Mouse (Mus musculus) B cell, adult 2 months (primary cell): ENCODE data around the gene Usp35.

Source experiments
- DNase-seq, 2 experiments: peaks; one replicate each; pipeline ENCODE4 v3.0.0; 2022

The Usp35 gene

GRCm38 (mm10) chr7:97346111-97346821 lies 14.4 kb upstream of the Usp35 start:
- DNase-seq: no peak

GRCm38 (mm10) chr7:97345229-97345871 lies 13.5 kb upstream of the Usp35 start:
- no peak for DNase-seq

- no peak for DNase-seq
Measured at GRCm38 (mm10) chr7:97344655-97345054, 12.8 kb upstream of the Usp35 start.

GRCm38 (mm10) chr7:97342961-97343360 lies 11.1 kb upstream of the Usp35 start:
- DNase-seq: no peak

- DNase-seq: no peak
Measured at GRCm38 (mm10) chr7:97340907-97341849, 9.4 kb upstream of the Usp35 start.

GRCm38 (mm10) chr7:97339623-97340022 lies 7.8 kb upstream of the Usp35 start:
- no peak for DNase-seq

- DNase-seq: no peak
Measured at GRCm38 (mm10) chr7:97338593-97338992, 6.8 kb upstream of the Usp35 start.

GRCm38 (mm10) chr7:97336678-97337077 lies 4.9 kb upstream of the Usp35 start:
- DNase-seq: peak in 1 of 2 experiments; percentile 13

- DNase-seq: no peak
Measured at GRCm38 (mm10) chr7:97334406-97334805, 2.6 kb upstream of the Usp35 start.

- DNase-seq: no peak
Measured at GRCm38 (mm10) chr7:97333113-97333898, 1.5 kb upstream of the Usp35 start.

- DNase-seq: no peak
Measured at GRCm38 (mm10) chr7:97332667-97333041, 834 bp upstream of the Usp35 start.

- peak; percentile 4 to 10 for DNase-seq
Measured at GRCm38 (mm10) chr7:97330931-97331645, 732 bp downstream of the Usp35 start.

GRCm38 (mm10) chr7:97329676-97330075 lies 2.1 kb downstream of the Usp35 start:
- no peak for DNase-seq

- no peak for DNase-seq
Measured at GRCm38 (mm10) chr7:97328891-97329588, 2.8 kb downstream of the Usp35 start.

GRCm38 (mm10) chr7:97327376-97327775 lies 4.4 kb downstream of the Usp35 start:
- DNase-seq: no peak

- DNase-seq: no peak
Measured at GRCm38 (mm10) chr7:97325156-97325985, 6.4 kb downstream of the Usp35 start.

GRCm38 (mm10) chr7:97324342-97324741 lies 7.5 kb downstream of the Usp35 start:
- no peak for DNase-seq

GRCm38 (mm10) chr7:97317706-97318105 lies 14.1 kb downstream of the Usp35 start:
- DNase-seq: no peak

GRCm38 (mm10) chr7:97315656-97316055 lies 16.2 kb downstream of the Usp35 start:
- DNase-seq: no peak

GRCm38 (mm10) chr7:97314646-97315045 lies 17.2 kb downstream of the Usp35 start:
- no peak for DNase-seq
